Mouse (Mus musculus) right cerebral cortex, postnatal 25 days (tissue): ENCODE measurements at regions not wholly inside any gene's neighbourhood (a gene's known extent, or its start where the extent isn't known, plus 50 kb on each side); places are given as distances from the start of the nearest gene placed in this dataset.

Experiments
- DNase-seq: peaks from one replicate; pipeline ENCODE4 v3.0.0; 2022

- no peak for DNase-seq
Observed at GRCm38 (mm10) chr13:101213121-101213916, 380.1 kb upstream of the Slc30a5 start.

GRCm38 (mm10) chr13:101212341-101212895 lies 379.2 kb upstream of the Slc30a5 start:
- peak; percentile 15 for DNase-seq

- DNase-seq = no peak
Observed at GRCm38 (mm10) chr13:101208788-101209187, 375.6 kb upstream of the Slc30a5 start.

- no peak for DNase-seq
Observed at GRCm38 (mm10) chr13:101203463-101203862, 370.2 kb upstream of the Slc30a5 start.

- no peak for DNase-seq
Observed at GRCm38 (mm10) chr13:101202565-101203313, 369.5 kb upstream of the Slc30a5 start.

- DNase-seq = no peak
Observed at GRCm38 (mm10) chr13:101190249-101190830, 357.1 kb upstream of the Slc30a5 start.

- DNase-seq = no peak
Observed at GRCm38 (mm10) chr13:101182387-101182786, 349.2 kb upstream of the Slc30a5 start.

- DNase-seq = no peak
Observed at GRCm38 (mm10) chr13:101175017-101175689, 341.9 kb upstream of the Slc30a5 start.

GRCm38 (mm10) chr13:101161768-101162167 lies 328.5 kb upstream of the Slc30a5 start:
- no peak for DNase-seq

- no peak for DNase-seq
Observed at GRCm38 (mm10) chr13:101159878-101160277, 326.7 kb upstream of the Slc30a5 start.

GRCm38 (mm10) chr13:101153760-101154159 lies 320.5 kb upstream of the Slc30a5 start:
- DNase-seq = no peak

GRCm38 (mm10) chr13:101142761-101143160 lies 309.5 kb upstream of the Slc30a5 start:
- DNase-seq = no peak

- no peak for DNase-seq
Observed at GRCm38 (mm10) chr13:101142104-101142735, 309.0 kb upstream of the Slc30a5 start.

- no peak for DNase-seq
Observed at GRCm38 (mm10) chr13:101129466-101129865, 296.2 kb upstream of the Slc30a5 start.

GRCm38 (mm10) chr13:101127808-101128207 lies 294.6 kb upstream of the Slc30a5 start:
- DNase-seq = no peak

GRCm38 (mm10) chr13:101127262-101127661 lies 294.0 kb upstream of the Slc30a5 start:
- no peak for DNase-seq

GRCm38 (mm10) chr13:101117311-101117710 lies 284.1 kb upstream of the Slc30a5 start:
- DNase-seq = no peak

GRCm38 (mm10) chr13:101115296-101115695 lies 282.1 kb upstream of the Slc30a5 start:
- no peak for DNase-seq

- DNase-seq = no peak
Observed at GRCm38 (mm10) chr13:101112176-101112575, 278.9 kb upstream of the Slc30a5 start.

GRCm38 (mm10) chr13:101111773-101112172 lies 278.5 kb upstream of the Slc30a5 start:
- DNase-seq = no peak

GRCm38 (mm10) chr13:101100621-101101020 lies 267.4 kb upstream of the Slc30a5 start:
- DNase-seq = no peak

- no peak for DNase-seq
Observed at GRCm38 (mm10) chr13:101096856-101097255, 263.6 kb upstream of the Slc30a5 start.
